Mouse (Mus musculus): ENCODE data around the gene Enpp7.

GRCm38 (mm10) chr11:119023616-119023980 is 35.6 kb downstream of the Enpp7 start:
- TF ChIP-seq CTCF (IDR thresholded peaks at IDR 0.05; ENCODE audit: borderline replicate concordance, control insufficient read depth, extremely low read depth, insufficient read depth, low read length, poor library complexity) (no peak), POLR2A (IDR thresholded peaks at IDR 0.05; ENCODE audit: control insufficient read depth, extremely low read depth, insufficient read depth, low read length, poor library complexity) (no peak)
